Mouse (Mus musculus) liver, postnatal 0 days (tissue): Measurements from ENCODE around the gene Faah.

Source experiments
- CTCF ChIP-seq: sonication (generic); IDR thresholded peaks from 2 replicates; pipeline ENCODE4 v1.5.1; 2016; ENCODE audit warnings: antibody characterized with exemption, low read depth
- EP300 ChIP-seq: IDR thresholded peaks from 2 replicates; pipeline ENCODE4 v1.6.1; 2016; ENCODE audit warnings: antibody characterized with exemption, low read depth, mild to moderate bottlenecking

GRCm38 (mm10) chr4:116016862-116017299 lies 845 bp downstream of the Faah start:
- TF ChIP-seq CTCF (no peak), EP300 (peak; percentile 54; the same call in 1 of the 2 replicates)
